Mouse (Mus musculus): ENCODE measurements around the gene Zyx. TPM values are rescaled to one million over a fixed set of nuclear protein-coding genes. Genes with fewer than 3 reads are reported as not detected.

Gene Zyx
- total and polyA plus RNA-seq, 3 experiments, result 0.86 to 11.4 (median 2.2) TPM

GRCm38 (mm10) chr6:42385635-42386034 is 36.2 kb downstream of the Zyx start:
- no peaks in the 10 kb centered on the region for H3K36me3 ChIP-seq (replicated peaks in 1 of 2; ENCODE audit: control insufficient read depth in 1 of 2, insufficient read depth in 1 of 2, low read length in 1 of 2)
- no peak overlapping the region for H3K9ac ChIP-seq (ENCODE audit: insufficient read depth, low read depth)
- H3K27ac ChIP-seq (ENCODE audit: insufficient read depth, low read depth), result no peak overlapping the region
- no peaks in the 10 kb centered on the region for H3K4me1 ChIP-seq (ENCODE audit: control insufficient read depth in 1 of 2, insufficient read depth in 2 of 2)
- H3K9me3 ChIP-seq (replicated peaks; ENCODE audit: low read length), result no peaks in the 10 kb centered on the region
- H3K4me2 ChIP-seq (ENCODE audit: insufficient read depth, low read depth, poor library complexity, severe bottlenecking), result no peak overlapping the region
- in situ Hi-C loops (cut with MboI; ENCODE audit: low pct_ligation_motif_present, low pct_unique_long_range_greater_than_20kb, low sequenced_read_pairs) (no loop called here), dilution Hi-C loops (cut with MboI; ENCODE audit: extremely low pct_ligation_motif_present, extremely low pct_unique_long_range_greater_than_20kb, low sequenced_read_pairs) (no loop called here)
- H3K79me2 ChIP-seq (replicated peaks; ENCODE audit: control insufficient read depth, extremely low read depth, insufficient read depth, poor library complexity, severe bottlenecking), result no peaks in the 10 kb centered on the region
- no peak for TF ChIP-seq USF2 (conservative IDR thresholded peaks at IDR 0.05; ENCODE audit: low read depth, low read length)
- no peak for TF ChIP-seq CHD2 (IDR thresholded peaks at IDR 0.05; ENCODE audit: low read length)
- no peak for TF ChIP-seq NRF1 (IDR thresholded peaks at IDR 0.05; ENCODE audit: low read depth, low read length)
- TF ChIP-seq MAFK (IDR thresholded peaks at IDR 0.05; ENCODE audit: insufficient replicate concordance, low read length), result no peak
- DNase-seq (ENCODE audit: extremely low read depth), result no peak
- H3K4me3 ChIP-seq (replicated peaks in 1 of 3; ENCODE audit: low read depth in 2 of 3, low read length in 2 of 3, poor library complexity in 1 of 3), result no peak overlapping the region
- H3K27me3 ChIP-seq (replicated peaks), result no peaks in the 10 kb centered on the region

- Histone ChIP-seq H3K27ac (ENCODE audit: insufficient read depth, low read depth) (no peak overlapping the region), H3K4me2 (ENCODE audit: insufficient read depth, low read depth, poor library complexity, severe bottlenecking) (no peak overlapping the region), H3K9ac (ENCODE audit: insufficient read depth, low read depth) (no peak overlapping the region), H3K36me3 (replicated peaks in 1 of 2; ENCODE audit: control insufficient read depth in 1 of 2, insufficient read depth in 1 of 2, low read length in 1 of 2) (no peaks in the 10 kb centered on the region), H3K27me3 (replicated peaks) (no peaks in the 10 kb centered on the region), H3K4me3 (replicated peaks in 1 of 3; ENCODE audit: low read depth in 2 of 3, low read length in 2 of 3, poor library complexity in 1 of 3) (no peak overlapping the region), H3K4me1 (ENCODE audit: control insufficient read depth in 1 of 2, insufficient read depth in 2 of 2) (peaks cover 5 to 18% of the 10 kb centered on the region in 2 experiments), H3K79me2 (replicated peaks; ENCODE audit: control insufficient read depth, extremely low read depth, insufficient read depth, poor library complexity, severe bottlenecking) (no peaks in the 10 kb centered on the region), H3K9me3 (replicated peaks; ENCODE audit: low read length) (no peaks in the 10 kb centered on the region)
- no peak for TF ChIP-seq BHLHE40 (IDR thresholded peaks at IDR 0.05; ENCODE audit: low read depth, low read length)
- no peak for TF ChIP-seq CTCF (conservative IDR thresholded peaks at IDR 0.05 in 1 of 2, IDR thresholded peaks at IDR 0.05 in 1 of 2; ENCODE audit: low read depth in 2 of 2, low read length in 2 of 2)
- no peak for TF ChIP-seq ZC3H11A (IDR thresholded peaks at IDR 0.05; ENCODE audit: low read depth, low read length)
- TF ChIP-seq USF1 (IDR thresholded peaks at IDR 0.05; ENCODE audit: low read depth, low read length), result no peak
- TF ChIP-seq JUND (conservative IDR thresholded peaks at IDR 0.05; ENCODE audit: low read depth, low read length), result no peak
- no peak for TF ChIP-seq POLR2A (IDR thresholded peaks at IDR 0.05; ENCODE audit: low read depth, low read length)
- TF ChIP-seq MAX (IDR thresholded peaks at IDR 0.05; ENCODE audit: low read length), result no peak
- DNase-seq (ENCODE audit: extremely low read depth), result no peak
- in situ Hi-C loops (cut with MboI; ENCODE audit: low pct_ligation_motif_present, low pct_unique_long_range_greater_than_20kb, low sequenced_read_pairs) (no loop called here), dilution Hi-C loops (cut with MboI; ENCODE audit: extremely low pct_ligation_motif_present, extremely low pct_unique_long_range_greater_than_20kb, low sequenced_read_pairs) (no loop called here)
Observed at GRCm38 (mm10) chr6:42391796-42392330, 42.4 kb downstream of the Zyx start.

- Histone ChIP-seq H3K4me1 (ENCODE audit: control insufficient read depth in 1 of 2, insufficient read depth in 2 of 2) (peaks cover 8 to 46% of the 10 kb centered on the region in 2 experiments), H3K4me3 (replicated peaks in 1 of 3; ENCODE audit: low read depth in 2 of 3, low read length in 2 of 3, poor library complexity in 1 of 3) (no peak overlapping the region), H3K27me3 (replicated peaks) (no peaks in the 10 kb centered on the region), H3K27ac (ENCODE audit: insufficient read depth, low read depth) (no peak overlapping the region), H3K9ac (ENCODE audit: insufficient read depth, low read depth) (no peak overlapping the region), H3K9me3 (replicated peaks; ENCODE audit: low read length) (no peaks in the 10 kb centered on the region), H3K36me3 (replicated peaks in 1 of 2; ENCODE audit: control insufficient read depth in 1 of 2, insufficient read depth in 1 of 2, low read length in 1 of 2) (no peaks in the 10 kb centered on the region), H3K4me2 (ENCODE audit: insufficient read depth, low read depth, poor library complexity, severe bottlenecking) (no peak overlapping the region), H3K79me2 (replicated peaks; ENCODE audit: control insufficient read depth, extremely low read depth, insufficient read depth, poor library complexity, severe bottlenecking) (no peaks in the 10 kb centered on the region)
- in situ Hi-C loops (cut with MboI; ENCODE audit: low pct_ligation_motif_present, low pct_unique_long_range_greater_than_20kb, low sequenced_read_pairs), result no loop called here
- dilution Hi-C loops (cut with MboI; ENCODE audit: extremely low pct_ligation_motif_present, extremely low pct_unique_long_range_greater_than_20kb, low sequenced_read_pairs), result no loop called here
- no peak for DNase-seq (ENCODE audit: extremely low read depth)
- no peak for TF ChIP-seq JUND (conservative IDR thresholded peaks at IDR 0.05; ENCODE audit: low read depth, low read length)
- TF ChIP-seq NRF1 (IDR thresholded peaks at IDR 0.05; ENCODE audit: low read depth, low read length), result no peak
- TF ChIP-seq CTCF (conservative IDR thresholded peaks at IDR 0.05 in 1 of 2, IDR thresholded peaks at IDR 0.05 in 1 of 2; ENCODE audit: low read depth in 2 of 2, low read length in 2 of 2), result no peak
- TF ChIP-seq MXI1 (IDR thresholded peaks at IDR 0.05; ENCODE audit: low read depth, low read length), result 0 out of 2 replicates have a peak, but pooled peaks have one; percentile 27
- TF ChIP-seq SMC3 (IDR thresholded peaks at IDR 0.05; ENCODE audit: low read depth, low read length), result no peak
- TF ChIP-seq MYC (IDR thresholded peaks at IDR 0.05; ENCODE audit: low read depth, low read length), result no peak
- TF ChIP-seq ETS1 (conservative IDR thresholded peaks at IDR 0.05; ENCODE audit: low read depth, low read length), result no peak
Observed at GRCm38 (mm10) chr6:42395960-42396809, 46.8 kb downstream of the Zyx start.
